Mouse (Mus musculus) lung, postnatal 0 days (tissue): ENCODE results near the gene Mt3.

Experiments
- CTCF ChIP-seq: IDR thresholded peaks from 2 replicates; pipeline ENCODE4 v1.5.1; 2016; ENCODE audit warnings: antibody characterized with exemption, mild to moderate bottlenecking
- EP300 ChIP-seq: IDR thresholded peaks from 2 replicates; pipeline ENCODE4 v1.6.1; 2016; ENCODE audit warnings: antibody characterized with exemption, mild to moderate bottlenecking, control low read depth

DNA sequence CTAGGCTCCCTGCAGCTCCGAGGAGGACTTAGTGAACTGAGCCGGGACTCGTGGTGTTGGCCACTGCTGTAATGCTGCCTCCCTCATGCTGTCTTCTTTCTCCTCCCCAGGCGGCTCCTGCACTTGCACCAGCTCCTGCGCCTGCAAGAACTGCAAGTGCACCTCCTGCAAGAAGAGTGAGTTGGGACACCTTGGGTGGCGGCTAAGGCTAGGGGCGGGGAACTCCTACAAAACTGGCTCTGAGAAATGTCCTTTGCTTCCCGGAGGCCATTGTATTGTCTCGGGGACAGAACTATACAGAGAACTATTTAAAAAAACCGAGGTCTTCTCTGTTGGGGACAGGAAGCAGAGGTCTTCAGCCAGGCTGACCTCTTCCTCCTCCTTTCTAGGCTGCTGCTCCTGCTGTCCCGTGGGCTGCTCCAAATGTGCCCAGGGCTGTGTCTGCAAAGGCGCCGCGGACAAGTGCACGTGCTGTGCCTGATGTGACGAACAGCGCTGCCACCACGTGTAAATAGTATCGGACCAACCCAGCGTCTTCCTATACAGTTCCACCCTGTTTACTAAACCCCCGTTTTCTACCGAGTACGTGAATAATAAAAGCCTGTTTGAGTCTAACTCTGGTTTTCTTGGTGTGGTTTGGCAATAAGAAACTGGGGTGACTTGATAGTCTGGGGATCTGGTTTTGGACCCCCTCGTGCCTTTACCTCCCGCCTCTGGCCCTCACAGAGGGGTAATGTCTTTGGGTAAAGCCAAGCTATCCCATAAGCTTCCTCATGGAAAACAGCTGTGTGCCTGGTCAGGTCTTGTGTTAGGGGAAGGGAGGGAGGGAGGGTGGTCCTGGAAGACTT lies 27.5 kb downstream of the Mt3 start:
- TF ChIP-seq EP300: no peak
- TF ChIP-seq CTCF: no peak
